Mouse (Mus musculus): ENCODE measurements around the gene Mertk.

GRCm38 (mm10) chr2:128753295-128753873 lies 54.6 kb downstream of the Mertk start:
- TF ChIP-seq CTCF (IDR thresholded peaks at IDR 0.05; ENCODE audit: borderline replicate concordance, insufficient read depth, low read length) (no peak), POLR2A (IDR thresholded peaks at IDR 0.05; ENCODE audit: low read depth, low read length) (no peak)

Measured in embryonic fibroblast, embryonic 13.5 days (primary cell).